Mouse (Mus musculus): ENCODE data around the gene Heatr5b.

DNA sequence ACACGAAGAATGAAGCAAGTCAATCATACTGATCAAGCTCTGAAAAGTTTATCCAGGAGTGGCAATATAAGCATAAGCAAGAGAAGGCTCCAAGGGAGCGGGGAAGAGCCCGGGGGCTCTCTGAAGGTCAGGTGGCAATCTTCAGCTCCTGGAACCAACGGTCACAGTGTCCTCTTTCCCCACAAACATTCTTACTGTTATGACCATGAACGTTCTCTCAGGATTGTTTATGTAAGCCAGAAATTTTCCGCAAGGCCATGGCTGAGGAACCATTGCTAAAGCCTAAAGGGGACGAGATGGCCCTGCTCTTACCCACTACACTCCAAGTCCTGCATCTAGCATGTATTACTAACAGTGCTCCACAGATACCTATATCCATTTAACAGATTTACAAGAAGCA is 113.5 kb downstream of the Heatr5b start:
- TF ChIP-seq CTCF (conservative IDR thresholded peaks at IDR 0.05; ENCODE audit: insufficient read depth, insufficient read length, low read depth, low read length) (no peak), POLR2A (IDR thresholded peaks at IDR 0.05; ENCODE audit: low read depth, low read length) (no peak)

Measured in kidney, adult 2 months (tissue).